Mouse (Mus musculus) naive thymus-derived CD4-positive, alpha-beta T cell, adult 2 months (primary cell): Measurements from ENCODE around the gene Tlr12.
A peak's percentile ranks its signal among the peaks of the same experiment; 100 is the strongest.
"Not testable (repeated sequence)": the region's sequence is repeated elsewhere in the genome, so short reads cannot be mapped to it uniquely, and the experiment has no call there.

Experiments
- DNase-seq: peaks from one replicate; pipeline ENCODE4 v3.0.0-alpha.2; 2011; ENCODE audit warnings: low read depth

The Tlr12 gene

GRCm38 (mm10) chr4:128618963-128619362 is 544 bp upstream of the Tlr12 start:
- DNase-seq: no peak

GRCm38 (mm10) chr4:128617363-128618120 is 877 bp downstream of the Tlr12 start:
- DNase-seq: peak; percentile 59

GRCm38 (mm10) chr4:128615761-128616160 is 2.7 kb downstream of the Tlr12 start:
- DNase-seq: peak; percentile 54

GRCm38 (mm10) chr4:128613326-128613725 is 5.1 kb downstream of the Tlr12 start:
- peak; percentile 86 for DNase-seq

GRCm38 (mm10) chr4:128611726-128612125 is 6.7 kb downstream of the Tlr12 start:
- not testable (repeated sequence) for DNase-seq

GRCm38 (mm10) chr4:128610706-128611105 is 7.7 kb downstream of the Tlr12 start:
- no peak for DNase-seq

GRCm38 (mm10) chr4:128609925-128610402 is 8.5 kb downstream of the Tlr12 start, which contains the start of gene Zscan20:
TSS of gene Zscan20 (minus strand) at chr4:128610098.
- DNase-seq: peak; percentile 97

- DNase-seq: no peak
These were observed 9.0 kb downstream of the Tlr12 start for GRCm38 (mm10) chr4:128609276-128609924.

- DNase-seq: no peak
These were observed 10.8 kb downstream of the Tlr12 start for GRCm38 (mm10) chr4:128607661-128608060.

- DNase-seq: no peak
These were observed 11.8 kb downstream of the Tlr12 start for GRCm38 (mm10) chr4:128606586-128606985.

- DNase-seq: no peak
These were observed 20.4 kb downstream of the Tlr12 start for GRCm38 (mm10) chr4:128597801-128598560.

- DNase-seq: peak; percentile 57
These were observed 24.4 kb downstream of the Tlr12 start for GRCm38 (mm10) chr4:128594062-128594461.

- no peak for DNase-seq
These were observed 25.1 kb downstream of the Tlr12 start for GRCm38 (mm10) chr4:128593286-128593685.

- DNase-seq: peak; percentile 77
These were observed 39.2 kb downstream of the Tlr12 start for GRCm38 (mm10) chr4:128579182-128579581.

GRCm38 (mm10) chr4:128575811-128576210 is 42.6 kb downstream of the Tlr12 start:
- DNase-seq: no peak
